Mouse (Mus musculus) adrenal gland, postnatal 4 days (tissue): ENCODE measurements around the gene Hipk2. TPM values are rescaled to one million over a fixed set of nuclear protein-coding genes. Genes with fewer than 3 reads are reported as not detected.

ENCODE experiments used
- DNase-seq, 2 experiments: peaks; one replicate each; pipeline ENCODE4 v3.0.0; 2021 to 2022; ENCODE audit warnings: low spot score in 2 of 2, mixed read lengths in 2 of 2
- long read RNA-seq, 2 experiments: library from polyadenylated mRNA; stranded (forward); transcript quantifications; one replicate each; pipeline ENCODE4 v2.0.0; 2021
- total RNA-seq, 2 experiments: library from RNA; stranded (reverse); gene quantifications; 2 replicates each; pipeline ENCODE4 v1.2.3; 2021

Gene Hipk2
- total RNA-seq = 100 to 1,000 TPM in 1 of 2 experiments, 10 to 100 TPM in 1; 97.4 to 117 TPM
- long read RNA-seq, experiment 1, partial matches to known transcripts = 3 of 7 reads
- long read RNA-seq, experiment 1, other reads (novel, unspliced or antisense) = 4 of 7 reads
- long read RNA-seq, experiment 2, partial matches to known transcripts = 14 of 33 reads
- long read RNA-seq, experiment 2, other reads (novel, unspliced or antisense) = 19 of 33 reads

- DNase-seq = peak; percentile 67 to 77
Measured at GRCm38 (mm10) chr6:38876071-38876911, at the start of gene Hipk2. Gene Hipk2 (minus strand): TSS chr6:38876165.

- no peak for DNase-seq
Measured at GRCm38 (mm10) chr6:38925719-38926118, 49.8 kb upstream of the Hipk2 start.

GRCm38 (mm10) chr6:38923870-38924817 lies 48.2 kb upstream of the Hipk2 start:
- no peak for DNase-seq

GRCm38 (mm10) chr6:38923450-38923849 lies 47.5 kb upstream of the Hipk2 start:
- no peak for DNase-seq

GRCm38 (mm10) chr6:38922517-38922916 lies 46.6 kb upstream of the Hipk2 start:
- no peak for DNase-seq

- no peak for DNase-seq
Measured at GRCm38 (mm10) chr6:38921810-38922116, 45.8 kb upstream of the Hipk2 start.

- no peak for DNase-seq
Measured at GRCm38 (mm10) chr6:38921095-38921809, 45.3 kb upstream of the Hipk2 start.

GRCm38 (mm10) chr6:38920141-38920540 lies 44.2 kb upstream of the Hipk2 start:
- no peak for DNase-seq

- DNase-seq = no peak
Measured at GRCm38 (mm10) chr6:38919135-38919740, 43.3 kb upstream of the Hipk2 start.

- no peak for DNase-seq
Measured at GRCm38 (mm10) chr6:38918728-38919127, 42.8 kb upstream of the Hipk2 start.

GRCm38 (mm10) chr6:38917415-38917814 lies 41.5 kb upstream of the Hipk2 start:
- no peak for DNase-seq

- DNase-seq = no peak
Measured at GRCm38 (mm10) chr6:38916571-38916970, 40.6 kb upstream of the Hipk2 start.

GRCm38 (mm10) chr6:38915776-38916175 lies 39.8 kb upstream of the Hipk2 start:
- DNase-seq = no peak

- no peak for DNase-seq
Measured at GRCm38 (mm10) chr6:38914181-38914580, 38.2 kb upstream of the Hipk2 start.

GRCm38 (mm10) chr6:38913386-38914042 lies 37.5 kb upstream of the Hipk2 start:
- no peak for DNase-seq

GRCm38 (mm10) chr6:38912845-38913244 lies 36.9 kb upstream of the Hipk2 start:
- DNase-seq = no peak

GRCm38 (mm10) chr6:38912121-38912660 lies 36.2 kb upstream of the Hipk2 start:
- no peak for DNase-seq

GRCm38 (mm10) chr6:38910828-38911559 lies 35.0 kb upstream of the Hipk2 start:
- DNase-seq = peak in 1 of 2 experiments; percentile 44

GRCm38 (mm10) chr6:38908401-38908800 lies 32.4 kb upstream of the Hipk2 start:
- DNase-seq = no peak
